Mouse (Mus musculus): ENCODE data around the gene BC051142.

Gene BC051142

DNA sequence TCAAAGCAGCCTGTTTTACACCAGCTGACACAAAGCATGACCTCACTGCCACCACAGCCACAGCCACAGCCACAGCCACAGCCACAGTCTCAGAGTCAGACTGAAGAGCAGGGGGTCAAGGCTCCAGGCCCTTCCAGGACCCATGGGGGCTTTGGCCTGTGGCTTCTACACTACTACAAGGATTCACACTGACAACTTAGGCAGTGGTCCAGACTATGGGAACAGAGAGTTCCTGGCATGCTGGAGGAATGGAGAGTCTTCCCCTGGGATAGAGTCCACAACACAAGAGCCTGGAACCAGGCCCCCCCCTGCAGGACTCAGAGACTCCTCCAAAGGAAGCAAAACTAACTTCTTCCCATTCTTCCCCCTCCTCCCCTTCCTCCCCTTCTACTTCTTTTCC is 109.0 kb downstream of the BC051142 start:
- DNase-seq (ENCODE audit: low spot score in 2 of 2), result no peak

Data from spleen, postnatal 36 days (tissue).